Mouse (Mus musculus): ENCODE data around the gene Neurod2. TPM values are rescaled to one million over a fixed set of nuclear protein-coding genes. Genes with fewer than 3 reads are reported as not detected.

Gene Neurod2
- polyA plus RNA-seq, 1 experiment from 2014 or later, result 5.6 TPM

GRCm38 (mm10) chr11:98323136-98323866 is 6.1 kb downstream of the Neurod2 start:
- 1% methylated on average over 10 of the region's 10 CpGs for WGBS
- no peak overlapping the region for H3K27ac ChIP-seq (ENCODE audit: low read length)
- H3K36me3 ChIP-seq (ENCODE audit: control insufficient read depth, insufficient read depth, low read length), result no peaks in the 10 kb centered on the region
- H3K4me3 ChIP-seq (ENCODE audit: low read depth, low read length), result no peak overlapping the region
- H3K9me3 ChIP-seq (replicated peaks; ENCODE audit: control insufficient read depth, low read length, poor library complexity, severe bottlenecking), result no peaks in the 10 kb centered on the region
- no peak overlapping the region for H3K4me2 ChIP-seq (ENCODE audit: low read length)
- peaks cover 12% of the 10 kb centered on the region; the same call in 1 of the 2 replicates for H3K4me1 ChIP-seq (ENCODE audit: control insufficient read depth, insufficient read depth, low read length)
- ATAC-seq, result no peak
- H3K27me3 ChIP-seq (ENCODE audit: control insufficient read depth, insufficient read depth, low read depth, low read length), result peaks cover 72% of the 10 kb centered on the region
- no peak overlapping the region for H3K9ac ChIP-seq (ENCODE audit: low read depth, low read length)

DNA sequence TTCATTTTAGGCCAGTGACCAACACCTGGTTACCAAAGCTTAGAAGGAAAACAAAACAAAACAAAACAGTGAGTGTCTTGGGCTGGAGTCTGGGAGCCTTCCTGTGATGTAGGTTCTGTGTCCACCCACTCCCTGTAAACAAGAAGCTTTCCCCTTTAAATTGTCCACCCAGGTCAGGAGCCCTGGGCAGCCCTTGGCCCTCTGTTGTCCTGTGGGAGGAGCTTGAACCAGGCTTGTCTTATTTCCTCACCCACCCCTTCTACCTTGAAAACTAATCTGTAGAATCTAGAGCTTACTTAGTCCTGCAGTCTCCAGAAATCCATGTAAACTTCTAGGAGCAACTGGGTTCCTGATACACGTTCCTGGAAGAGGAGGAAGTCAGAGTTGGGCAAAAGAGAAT is 7.3 kb downstream of the Neurod2 start:
- Histone ChIP-seq H3K9ac (ENCODE audit: low read depth, low read length) (no peak overlapping the region), H3K36me3 (ENCODE audit: control insufficient read depth, insufficient read depth, low read length) (no peaks in the 10 kb centered on the region), H3K27me3 (ENCODE audit: control insufficient read depth, insufficient read depth, low read depth, low read length) (peaks cover 73% of the 10 kb centered on the region), H3K4me3 (ENCODE audit: low read depth, low read length) (no peak overlapping the region), H3K27ac (ENCODE audit: low read length) (no peak overlapping the region), H3K9me3 (replicated peaks; ENCODE audit: control insufficient read depth, low read length, poor library complexity, severe bottlenecking) (no peaks in the 10 kb centered on the region), H3K4me2 (ENCODE audit: low read length) (no peak overlapping the region), H3K4me1 (ENCODE audit: control insufficient read depth, insufficient read depth, low read length) (peaks cover 1% of the 10 kb centered on the region; the same call in 1 of the 2 replicates)
- no peak for ATAC-seq
- WGBS, result 4% methylated on average over 1 of the region's 1 CpGs

- no peak overlapping the region for H3K27ac ChIP-seq (ENCODE audit: low read length)
- H3K4me3 ChIP-seq (ENCODE audit: low read depth, low read length), result no peak overlapping the region
- no peak overlapping the region for H3K4me2 ChIP-seq (ENCODE audit: low read length)
- no peaks in the 10 kb centered on the region for H3K4me1 ChIP-seq (ENCODE audit: control insufficient read depth, insufficient read depth, low read length)
- no peaks in the 10 kb centered on the region for H3K9me3 ChIP-seq (replicated peaks; ENCODE audit: control insufficient read depth, low read length, poor library complexity, severe bottlenecking)
- ATAC-seq, result no peak
- H3K9ac ChIP-seq (ENCODE audit: low read depth, low read length), result no peak overlapping the region
- H3K36me3 ChIP-seq (ENCODE audit: control insufficient read depth, insufficient read depth, low read length), result no peaks in the 10 kb centered on the region
- 7% methylated on average over 5 of the region's 5 CpGs for WGBS
- peaks cover 75% of the 10 kb centered on the region for H3K27me3 ChIP-seq (ENCODE audit: control insufficient read depth, insufficient read depth, low read depth, low read length)
Observed at GRCm38 (mm10) chr11:98321677-98322003, 7.8 kb downstream of the Neurod2 start.

DNA sequence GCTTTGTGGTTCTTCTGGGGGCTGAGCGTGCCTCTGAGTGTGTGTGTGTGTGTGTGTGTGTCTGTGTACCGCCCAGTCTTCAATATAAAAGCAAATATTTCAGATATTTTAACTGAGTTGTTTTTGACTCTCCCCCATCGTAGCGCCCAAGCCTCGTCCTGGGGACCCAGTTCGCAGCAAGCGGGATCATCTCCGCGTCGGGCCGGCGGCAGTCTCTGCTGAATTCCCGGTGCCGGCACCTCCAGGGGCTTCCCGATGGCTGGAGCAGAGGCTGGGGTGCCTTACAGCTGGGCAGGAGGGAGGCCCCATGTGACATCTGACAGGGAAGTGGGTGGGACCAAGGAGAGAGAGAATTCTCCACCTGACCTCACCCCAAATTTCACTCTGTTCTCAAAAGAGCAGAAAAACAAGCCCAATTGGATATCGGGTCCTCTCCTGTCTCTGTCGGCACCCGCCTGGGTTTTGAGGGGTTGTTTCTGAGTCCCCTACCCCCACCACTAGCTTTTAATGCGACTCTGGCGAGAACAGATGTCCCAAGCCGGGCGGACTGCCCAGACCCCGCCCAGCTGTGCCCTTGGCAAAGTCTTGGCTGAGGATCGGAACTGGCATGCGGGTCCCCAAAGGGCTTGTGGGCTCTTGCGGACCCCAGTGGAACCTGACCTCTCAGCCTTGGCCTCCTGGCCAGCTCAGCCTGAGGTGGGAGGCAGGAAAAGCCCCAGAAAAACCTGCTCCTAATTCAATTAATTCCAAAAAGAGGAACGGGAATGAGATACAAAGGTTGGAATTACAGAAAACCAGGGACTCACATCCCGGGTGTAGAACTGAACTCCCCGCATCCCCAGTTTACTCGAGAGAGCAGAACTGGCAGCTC is 8.4 kb downstream of the Neurod2 start:
- 1% methylated on average over 30 of the region's 30 CpGs for WGBS
- peaks cover 81% of the 10 kb centered on the region for H3K27me3 ChIP-seq (ENCODE audit: control insufficient read depth, insufficient read depth, low read depth, low read length)
- H3K4me1 ChIP-seq (ENCODE audit: control insufficient read depth, insufficient read depth, low read length), result no peaks in the 10 kb centered on the region
- no peak overlapping the region; the same call in 1 of the 2 replicates for H3K27ac ChIP-seq (ENCODE audit: low read length)
- no peaks in the 10 kb centered on the region for H3K9me3 ChIP-seq (replicated peaks; ENCODE audit: control insufficient read depth, low read length, poor library complexity, severe bottlenecking)
- H3K36me3 ChIP-seq (ENCODE audit: control insufficient read depth, insufficient read depth, low read length), result no peaks in the 10 kb centered on the region
- no peak overlapping the region for H3K4me3 ChIP-seq (ENCODE audit: low read depth, low read length)
- H3K9ac ChIP-seq (ENCODE audit: low read depth, low read length), result no peak overlapping the region
- ATAC-seq, result no peak
- no peak overlapping the region; the same call in 1 of the 2 replicates for H3K4me2 ChIP-seq (ENCODE audit: low read length)

- Histone ChIP-seq H3K9ac (ENCODE audit: low read depth, low read length) (no peak overlapping the region), H3K4me1 (ENCODE audit: control insufficient read depth, insufficient read depth, low read length) (no peaks in the 10 kb centered on the region), H3K36me3 (ENCODE audit: control insufficient read depth, insufficient read depth, low read length) (no peaks in the 10 kb centered on the region), H3K27ac (ENCODE audit: low read length) (no peak overlapping the region), H3K27me3 (ENCODE audit: control insufficient read depth, insufficient read depth, low read depth, low read length) (peaks cover 82% of the 10 kb centered on the region), H3K9me3 (replicated peaks; ENCODE audit: control insufficient read depth, low read length, poor library complexity, severe bottlenecking) (no peaks in the 10 kb centered on the region), H3K4me3 (ENCODE audit: low read depth, low read length) (no peak overlapping the region), H3K4me2 (ENCODE audit: low read length) (no peak overlapping the region; the same call in 1 of the 2 replicates)
- peak; percentile 36; the same call in 1 of the 2 replicates for ATAC-seq
- 5% methylated on average over 12 of the region's 12 CpGs for WGBS
Observed at GRCm38 (mm10) chr11:98320381-98320780, 9.1 kb downstream of the Neurod2 start.

DNA sequence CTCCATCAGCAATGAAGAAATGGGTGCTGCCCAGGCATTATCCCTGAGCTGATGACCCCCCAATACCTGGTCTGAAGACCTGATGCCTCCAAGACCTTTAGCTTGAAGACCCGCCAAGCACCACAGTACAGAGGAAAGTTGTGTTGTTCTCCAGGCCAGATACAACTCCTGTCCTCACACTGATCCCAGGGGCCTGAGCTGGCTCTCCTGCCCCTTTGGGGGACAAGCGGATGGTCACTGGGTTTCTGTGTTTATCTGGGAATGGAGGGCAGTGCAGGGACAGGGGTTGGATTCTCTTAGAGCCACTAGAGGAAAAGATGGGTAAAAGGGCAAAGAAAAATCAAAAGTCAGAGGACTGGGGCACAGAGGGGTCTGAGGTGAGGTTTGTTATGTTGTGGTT is 9.5 kb downstream of the Neurod2 start:
- Histone ChIP-seq H3K4me3 (ENCODE audit: low read depth, low read length) (no peak overlapping the region), H3K9ac (ENCODE audit: low read depth, low read length) (no peak overlapping the region), H3K4me2 (ENCODE audit: low read length) (no peak overlapping the region), H3K36me3 (ENCODE audit: control insufficient read depth, insufficient read depth, low read length) (no peaks in the 10 kb centered on the region), H3K9me3 (replicated peaks; ENCODE audit: control insufficient read depth, low read length, poor library complexity, severe bottlenecking) (no peaks in the 10 kb centered on the region), H3K27ac (ENCODE audit: low read length) (no peak overlapping the region), H3K4me1 (ENCODE audit: control insufficient read depth, insufficient read depth, low read length) (no peaks in the 10 kb centered on the region), H3K27me3 (ENCODE audit: control insufficient read depth, insufficient read depth, low read depth, low read length) (peaks cover 84% of the 10 kb centered on the region)
- 4% methylated on average over 2 of the region's 2 CpGs for WGBS
- ATAC-seq, result no peak

DNA sequence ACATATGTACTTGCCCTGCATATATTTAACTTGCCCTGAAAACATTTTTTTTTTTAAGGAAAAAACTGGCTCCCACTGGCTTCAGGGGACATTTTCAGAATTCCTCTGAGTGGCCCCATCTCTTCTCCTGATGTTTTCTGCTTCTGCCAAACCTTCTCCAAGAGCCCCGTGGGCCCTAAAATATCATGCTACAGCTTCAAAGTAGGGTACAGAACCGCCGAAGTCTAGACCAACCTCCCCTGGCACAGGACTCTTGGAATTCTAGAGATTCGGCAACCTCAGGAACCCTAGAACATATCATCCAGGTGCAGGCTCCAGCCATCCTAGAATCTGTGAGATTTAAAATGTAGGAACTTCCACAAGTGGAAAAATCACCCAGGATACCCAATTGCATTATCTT is 9.9 kb downstream of the Neurod2 start:
- no peak for ATAC-seq
- no peak overlapping the region for H3K9ac ChIP-seq (ENCODE audit: low read depth, low read length)
- H3K9me3 ChIP-seq (replicated peaks; ENCODE audit: control insufficient read depth, low read length, poor library complexity, severe bottlenecking), result no peaks in the 10 kb centered on the region
- H3K27me3 ChIP-seq (ENCODE audit: control insufficient read depth, insufficient read depth, low read depth, low read length), result peaks cover 80% of the 10 kb centered on the region
- WGBS, result 10% methylated on average over 4 of the region's 4 CpGs
- H3K4me2 ChIP-seq (ENCODE audit: low read length), result no peak overlapping the region
- no peaks in the 10 kb centered on the region for H3K36me3 ChIP-seq (ENCODE audit: control insufficient read depth, insufficient read depth, low read length)
- no peaks in the 10 kb centered on the region for H3K4me1 ChIP-seq (ENCODE audit: control insufficient read depth, insufficient read depth, low read length)
- no peak overlapping the region for H3K27ac ChIP-seq (ENCODE audit: low read length)
- H3K4me3 ChIP-seq (ENCODE audit: low read depth, low read length), result no peak overlapping the region

- WGBS, result 2% methylated on average over 15 of the region's 15 CpGs
- Histone ChIP-seq H3K4me3 (ENCODE audit: low read depth, low read length) (no peak overlapping the region), H3K4me2 (ENCODE audit: low read length) (no peak overlapping the region), H3K9me3 (replicated peaks; ENCODE audit: control insufficient read depth, low read length, poor library complexity, severe bottlenecking) (no peaks in the 10 kb centered on the region), H3K36me3 (ENCODE audit: control insufficient read depth, insufficient read depth, low read length) (no peaks in the 10 kb centered on the region), H3K4me1 (ENCODE audit: control insufficient read depth, insufficient read depth, low read length) (no peaks in the 10 kb centered on the region), H3K9ac (ENCODE audit: low read depth, low read length) (no peak overlapping the region), H3K27ac (ENCODE audit: low read length) (no peak overlapping the region), H3K27me3 (ENCODE audit: control insufficient read depth, insufficient read depth, low read depth, low read length) (peaks cover 80% of the 10 kb centered on the region)
- ATAC-seq, result no peak
Observed at GRCm38 (mm10) chr11:98319120-98319519, 10.3 kb downstream of the Neurod2 start.

All from midbrain, embryonic 16.5 days (tissue).